Mouse (Mus musculus) spleen, adult 2 months (tissue): ENCODE measurements around the gene Orc2. TPM values are rescaled to one million over a fixed set of nuclear protein-coding genes. Genes with fewer than 3 reads are reported as not detected.

Experiments
- DNase-seq, 2 experiments: peaks; one replicate each; pipeline versions ENCODE4 v3.0.0 to v3.0.0-alpha.2; 2012 to 2021; ENCODE audit warnings: low spot score in 2 of 2, low read depth in 1 of 2
- H3K27ac ChIP-seq: fragments of 200-500 bp; 2 replicates; pipeline ENCODE4 v1.5.1; 2012; ENCODE audit warnings: low read length, inconsistent platforms; ENCODE audit not compliant: insufficient read depth
- H3K27me3 ChIP-seq: fragments of 200-500 bp; 2 replicates; pipeline ENCODE4 v1.6.1; 2012; ENCODE audit warnings: mild to moderate bottlenecking, moderate library complexity, low read length, inconsistent platforms; ENCODE audit not compliant: control insufficient read depth, insufficient read depth
- H3K36me3 ChIP-seq: fragments of 200-500 bp; 2 replicates; pipeline ENCODE4 v1.6.1; 2012; ENCODE audit warnings: mild to moderate bottlenecking, low read length, inconsistent platforms; ENCODE audit not compliant: control insufficient read depth, insufficient read depth
- H3K4me1 ChIP-seq: fragments of 200-500 bp; 2 replicates; pipeline ENCODE4 v1.6.1; 2011; ENCODE audit warnings: inconsistent platforms; ENCODE audit not compliant: control insufficient read depth, insufficient read depth, insufficient read length
- H3K4me3 ChIP-seq: fragments of 200-500 bp; 2 replicates; pipeline ENCODE4 v1.5.1; 2011; ENCODE audit warnings: mild to moderate bottlenecking, inconsistent platforms; ENCODE audit not compliant: insufficient read depth, insufficient read length; ENCODE audit errors: extremely low read depth
- CTCF ChIP-seq: fragments of 200-500 bp; IDR thresholded peaks from 2 replicates; pipeline ENCODE4 v1.5.1; 2011; ENCODE audit warnings: mild to moderate bottlenecking, inconsistent platforms; ENCODE audit not compliant: insufficient read depth, insufficient read length, insufficient replicate concordance; ENCODE audit errors: extremely low read depth
- POLR2A ChIP-seq: fragments of 200-500 bp; IDR thresholded peaks from 2 replicates; pipeline ENCODE4 v1.6.1; 2011; ENCODE audit warnings: low read depth, low read length, inconsistent platforms
- WGBS: fragments of 180-500 bp; shearing (Covaris S2); methylation state at CpG from one replicate; pipeline ENCODE4 v1.1.7; 2018; 5-methylcytosine and 5-hydroxymethylcytosine counted together
- polyA plus RNA-seq: library from polyadenylated mRNA; depleted of rRNA; stranded (reverse); fragments of >200 nt; gene quantifications from 2 replicates; pipeline ENCODE4 v1.2.3, GENCODE M21; 2012

The Orc2 gene
- polyA plus RNA-seq, 1 experiment, result 8.5 TPM

DNA sequence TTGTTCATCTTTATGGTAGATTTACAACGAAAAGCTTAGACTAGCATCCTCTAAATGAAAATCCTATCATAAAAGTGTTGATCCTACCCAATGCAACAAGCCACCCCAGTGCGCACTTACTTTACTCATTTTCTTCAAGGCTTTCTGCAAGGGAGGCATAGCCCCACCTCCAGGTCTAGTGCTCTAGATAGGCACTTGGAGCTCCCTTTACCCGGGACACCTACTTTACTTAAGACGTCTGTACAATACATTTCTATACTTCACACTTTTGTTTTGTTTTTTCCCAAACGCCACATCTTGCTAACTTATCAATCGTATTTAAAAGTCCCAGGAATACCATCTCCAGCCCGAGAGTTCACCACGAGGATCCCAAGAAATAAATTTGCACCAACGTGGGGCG, 60.2 kb downstream of the Orc2 start:
- DNase-seq, result no peak
- Histone ChIP-seq H3K27me3 (no peaks in the 10 kb centered on the region), H3K36me3 (peaks cover 10% of the 10 kb centered on the region; the same call in 1 of the 2 replicates), H3K27ac (peak overlapping the region; percentile 92), H3K4me1 (peaks cover 4% of the 10 kb centered on the region), H3K4me3 (peak overlapping the region; percentile 95)
- TF ChIP-seq CTCF (no peak), POLR2A (no peak)
- 9% methylated on average over 10 of the region's 10 CpGs for WGBS

DNA sequence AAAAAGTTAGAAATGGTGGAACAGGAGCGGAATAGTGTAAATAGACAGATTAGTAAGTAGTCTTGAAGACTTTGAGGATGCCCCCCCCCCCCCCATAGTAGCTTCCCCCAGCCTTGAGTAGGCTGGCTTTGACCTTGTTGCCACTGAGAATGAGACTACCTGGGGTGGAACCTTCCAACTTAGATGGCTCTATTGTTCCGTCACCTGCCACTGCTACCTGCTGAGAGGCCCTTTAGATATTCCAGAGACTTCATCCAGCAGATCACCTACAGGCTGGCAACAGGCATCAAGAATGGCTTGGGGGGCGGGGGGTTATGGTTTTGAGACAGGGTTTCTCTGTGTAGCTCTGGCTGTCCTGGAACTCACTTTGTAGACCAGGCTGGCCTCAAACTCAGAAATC, 80.4 kb downstream of the Orc2 start:
- H3K4me1 ChIP-seq, result peaks cover 5% of the 10 kb centered on the region
- DNase-seq, result no peak
- H3K4me3 ChIP-seq, result no peak overlapping the region
- H3K27ac ChIP-seq, result no peak overlapping the region
- TF ChIP-seq POLR2A, result no peak
- no peak for TF ChIP-seq CTCF
- 93% methylated on average over 3 of the region's 3 CpGs for WGBS
- H3K36me3 ChIP-seq, result peaks cover 18% of the 10 kb centered on the region
- no peaks in the 10 kb centered on the region for H3K27me3 ChIP-seq

DNA sequence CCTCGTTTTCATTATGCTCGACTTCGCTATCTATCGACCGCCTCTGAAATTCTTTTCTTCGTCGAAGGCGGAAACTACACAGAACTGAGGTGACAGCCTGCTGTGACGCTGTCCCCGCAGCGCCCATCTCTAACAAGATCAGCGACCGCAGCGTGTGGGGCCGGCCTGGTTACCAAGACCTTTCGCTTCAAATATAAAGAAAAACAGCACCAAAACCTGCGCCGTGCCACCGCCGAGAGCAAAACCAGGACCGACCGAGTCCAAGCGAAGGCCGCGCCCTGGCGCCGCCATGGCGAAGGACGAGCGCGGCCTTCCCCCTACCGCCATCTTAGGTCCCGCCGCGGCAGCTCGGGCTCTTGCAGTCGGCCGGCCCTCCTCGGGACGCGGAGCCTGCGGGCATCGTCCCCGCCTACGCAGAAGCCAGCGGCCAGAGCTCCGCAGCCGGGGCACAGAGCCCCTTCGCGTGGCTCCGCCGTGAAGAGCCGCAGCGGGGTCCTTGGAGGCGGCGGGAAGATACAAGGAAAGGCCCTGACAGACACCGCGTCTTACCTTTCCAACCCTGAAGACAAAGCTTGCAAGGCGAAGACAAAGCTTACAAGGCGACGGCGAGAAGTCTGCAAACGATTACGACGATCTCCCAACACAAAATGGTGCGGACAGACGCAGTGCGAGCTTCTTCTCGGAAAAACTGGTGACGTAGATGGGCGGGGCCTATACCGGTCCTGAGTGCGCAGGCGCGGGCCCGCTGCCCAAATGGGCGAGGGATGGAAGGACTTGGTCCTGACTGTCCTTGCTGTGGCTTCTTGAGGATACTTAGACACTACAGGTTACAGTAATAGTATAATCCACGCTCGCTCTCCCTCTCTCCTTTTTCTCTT, 81.3 kb downstream of the Orc2 start, which contains the start of gene Clk1:
Clk1 (minus strand) TSS at position 696 of the 878 bp plus-strand sequence.
- under 1% methylated on average over 79 of the region's 79 CpGs for WGBS
- peaks cover 26% of the 10 kb centered on the region for H3K36me3 ChIP-seq
- H3K27ac ChIP-seq, result peak within 1 kb of the TSS; percentile 99
- peaks cover 5% of the 10 kb centered on the region for H3K4me1 ChIP-seq
- peak; percentile 82 to 95 for DNase-seq
- peak within 1 kb of the TSS; percentile 65 for H3K4me3 ChIP-seq
- H3K27me3 ChIP-seq, result no peaks in the 10 kb centered on the region; the same call in 1 of the 2 replicates
- TF ChIP-seq CTCF (no peak), POLR2A (peak; percentile 96)

DNA sequence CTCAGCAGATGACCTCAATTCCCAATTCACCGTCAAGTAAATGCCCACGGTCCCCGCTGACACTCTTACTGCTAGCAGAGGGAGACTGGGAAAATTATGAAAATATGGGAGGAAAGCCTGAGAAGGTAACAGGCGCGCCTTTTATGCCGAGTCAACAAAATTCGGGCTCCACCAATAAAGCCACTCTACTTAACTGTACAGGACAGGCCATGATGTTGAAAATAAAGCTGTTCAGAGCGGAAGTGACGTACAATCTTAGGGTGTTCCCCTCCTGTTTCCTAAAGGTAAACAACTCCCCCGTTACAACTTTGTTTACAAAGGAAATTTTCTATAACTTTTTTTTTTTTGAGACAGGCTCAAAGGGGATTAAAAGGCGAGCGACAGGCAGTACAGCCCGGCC, 82.0 kb downstream of the Orc2 start:
- Histone ChIP-seq H3K36me3 (peaks cover 34% of the 10 kb centered on the region), H3K27me3 (no peaks in the 10 kb centered on the region; the same call in 1 of the 2 replicates), H3K4me3 (peak overlapping the region; percentile 65), H3K27ac (peak overlapping the region; percentile 99), H3K4me1 (peaks cover 5% of the 10 kb centered on the region)
- 1% methylated on average over 13 of the region's 13 CpGs for WGBS
- TF ChIP-seq CTCF, result no peak
- TF ChIP-seq POLR2A, result no peak
- DNase-seq, result peak; percentile 27 to 85

DNA sequence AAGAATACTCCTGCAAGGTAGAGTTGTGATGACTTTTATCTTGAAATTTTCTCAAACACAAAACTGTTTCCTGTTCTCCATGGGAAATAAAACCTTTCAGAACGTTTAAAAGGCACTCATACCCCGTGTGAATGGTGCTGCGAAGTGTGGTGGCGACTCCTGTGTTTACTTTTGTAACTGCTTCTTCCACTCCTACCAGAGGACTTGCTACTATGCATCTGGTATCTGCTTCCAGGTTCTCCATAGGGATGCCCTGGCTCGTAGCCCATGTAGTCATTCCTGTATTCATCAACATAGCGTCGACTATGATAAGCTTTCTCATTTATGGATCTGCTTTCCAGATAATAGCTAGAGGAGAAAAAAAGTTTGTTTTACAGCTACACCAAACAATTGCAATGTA, 83.9 kb downstream of the Orc2 start:
- Histone ChIP-seq H3K4me1 (peaks cover 5% of the 10 kb centered on the region), H3K27me3 (no peaks in the 10 kb centered on the region; the same call in 1 of the 2 replicates), H3K36me3 (peaks cover 48% of the 10 kb centered on the region), H3K4me3 (no peak overlapping the region), H3K27ac (no peak overlapping the region)
- 52% methylated on average over 7 of the region's 7 CpGs for WGBS
- no peak for TF ChIP-seq POLR2A
- DNase-seq, result no peak

DNA sequence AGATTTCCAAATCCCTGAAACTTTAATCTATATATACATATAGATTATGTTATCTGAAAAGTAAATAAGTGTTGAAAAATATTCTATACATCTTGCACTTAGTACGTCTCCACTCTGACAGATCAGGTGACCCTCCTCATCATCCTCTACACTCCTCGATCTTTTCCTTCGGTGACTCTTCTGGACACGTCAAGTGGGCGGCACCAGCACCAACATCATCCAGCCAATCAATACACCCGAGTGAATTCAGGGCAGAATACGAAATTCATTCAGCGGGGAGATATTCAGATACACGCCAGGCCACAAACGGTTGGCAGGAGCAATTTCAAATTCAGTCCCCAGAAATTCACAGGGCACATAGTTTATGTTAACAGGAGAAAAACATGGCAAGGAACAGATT, 84.9 kb downstream of the Orc2 start:
- H3K36me3 ChIP-seq, result peaks cover 54% of the 10 kb centered on the region

DNA sequence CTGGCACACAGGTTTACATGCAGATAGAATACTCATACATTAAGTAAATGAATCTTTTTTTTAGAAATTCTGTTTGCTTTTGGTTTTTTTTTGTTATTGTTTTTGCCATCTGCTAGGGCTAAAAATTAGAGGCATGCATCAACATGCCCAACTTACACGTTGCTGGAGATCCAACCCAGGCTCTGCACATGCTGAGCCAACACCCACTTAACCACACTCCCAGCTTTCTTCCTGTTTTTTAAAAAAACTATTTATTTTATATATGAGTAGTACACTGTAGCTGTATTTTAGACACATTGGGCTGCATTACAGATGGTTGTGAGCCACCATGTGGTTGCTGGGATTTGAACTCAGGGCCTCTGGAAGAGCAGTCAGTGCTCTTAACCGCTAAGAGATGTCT, 88.9 kb downstream of the Orc2 start:
- Histone ChIP-seq H3K4me3 (no peak overlapping the region), H3K36me3 (peaks cover 75% of the 10 kb centered on the region), H3K4me1 (no peaks in the 10 kb centered on the region), H3K27me3 (no peaks in the 10 kb centered on the region; the same call in 1 of the 2 replicates), H3K27ac (no peak overlapping the region)
- no peak for TF ChIP-seq POLR2A
- DNase-seq, result no peak
- WGBS, result 57% methylated on average over 2 of the region's 2 CpGs

More for the DNA sequence above, 84.9 kb downstream of the Orc2 start:
- DNase-seq, result no peak
- peaks cover 5% of the 10 kb centered on the region for H3K4me1 ChIP-seq
- TF ChIP-seq CTCF, result no peak
- TF ChIP-seq POLR2A, result no peak
- H3K27ac ChIP-seq, result no peak overlapping the region
- H3K27me3 ChIP-seq, result no peaks in the 10 kb centered on the region; the same call in 1 of the 2 replicates
- 80% methylated on average over 10 of the region's 10 CpGs for WGBS
- H3K4me3 ChIP-seq, result no peak overlapping the region
